Mouse (Mus musculus): ENCODE data around the gene Btbd19.

GRCm38 (mm10) chr4:117151416-117151815 lies 25.9 kb upstream of the Btbd19 start:
- no peak for TF ChIP-seq CTCF (IDR thresholded peaks at IDR 0.05; ENCODE audit: low read depth, low read length)
- TF ChIP-seq POLR2A (IDR thresholded peaks at IDR 0.05; ENCODE audit: borderline replicate concordance, low read depth, low read length) = no peak

All from bone marrow macrophage, adult 2 months (primary cell).